Mouse (Mus musculus): Measurements from ENCODE around the gene Mier1.

Gene Mier1

GRCm38 (mm10) chr4:103171256-103171655 lies 57.1 kb downstream of the Mier1 start:
- no peak for DNase-seq

- DNase-seq, result no peak
Observed at GRCm38 (mm10) chr4:103173507-103173906, 59.3 kb downstream of the Mier1 start.

- DNase-seq, result no peak
Observed at GRCm38 (mm10) chr4:103174001-103174400, 59.8 kb downstream of the Mier1 start.

DNA sequence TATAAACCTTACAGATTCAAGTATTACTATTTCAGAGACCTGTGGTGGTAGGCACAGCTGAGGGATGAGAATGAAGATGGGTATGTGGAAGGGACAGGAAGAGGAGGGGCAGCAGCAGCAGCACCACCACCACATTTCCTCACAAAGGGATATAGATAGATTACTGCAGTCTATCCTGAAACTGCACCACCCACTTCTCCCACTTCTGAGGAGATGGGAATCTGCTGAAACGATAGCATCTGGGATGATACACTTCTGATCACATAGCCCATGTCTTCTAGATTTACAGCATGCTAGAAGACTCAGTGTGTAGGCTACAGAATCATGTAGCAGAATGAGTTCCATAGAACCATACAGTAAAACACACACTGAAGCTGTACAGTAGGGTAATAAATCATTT lies 63.5 kb downstream of the Mier1 start:
- no peak for DNase-seq

DNA sequence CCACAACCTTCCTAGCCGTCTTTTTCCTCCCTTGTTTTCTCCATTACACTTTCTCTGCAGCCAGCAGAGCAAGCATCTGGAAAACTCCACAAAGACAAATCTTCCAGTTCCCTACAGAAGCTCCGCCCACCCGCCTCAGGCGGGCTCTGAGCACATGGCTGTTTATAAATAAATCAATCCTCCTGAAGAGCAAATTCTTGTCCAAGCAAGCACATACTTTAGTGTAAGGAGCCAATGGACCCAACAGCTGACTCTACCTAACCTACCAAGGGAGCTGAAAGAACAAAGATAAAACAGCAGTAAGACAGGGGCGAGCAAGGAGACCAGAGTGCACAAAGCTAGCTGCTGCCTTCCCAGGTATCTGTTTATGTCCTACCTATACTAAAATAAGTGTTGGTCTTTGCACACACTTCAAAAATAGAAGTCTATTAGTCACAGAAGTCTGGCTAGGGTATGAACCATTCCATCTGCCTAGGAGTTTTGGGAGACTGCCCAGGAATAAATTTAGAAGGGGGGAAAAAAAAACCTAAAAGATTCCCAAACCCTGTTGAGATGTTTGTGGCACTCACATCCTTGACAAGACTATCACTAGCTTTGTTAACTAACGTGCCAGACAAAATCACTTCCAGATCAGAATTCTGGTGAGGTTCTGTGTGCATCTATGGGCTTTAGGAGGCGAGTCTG lies 64.6 kb downstream of the Mier1 start:
- peak; percentile 65 for DNase-seq

- no peak for DNase-seq
Observed at GRCm38 (mm10) chr4:103179581-103179980, 65.4 kb downstream of the Mier1 start.

- no peak for DNase-seq
Observed at GRCm38 (mm10) chr4:103180300-103180888, 66.2 kb downstream of the Mier1 start.

- DNase-seq, result no peak
Observed at GRCm38 (mm10) chr4:103188786-103189640, 74.8 kb downstream of the Mier1 start.

GRCm38 (mm10) chr4:103192421-103192820 lies 78.2 kb downstream of the Mier1 start:
- no peak for DNase-seq

DNA sequence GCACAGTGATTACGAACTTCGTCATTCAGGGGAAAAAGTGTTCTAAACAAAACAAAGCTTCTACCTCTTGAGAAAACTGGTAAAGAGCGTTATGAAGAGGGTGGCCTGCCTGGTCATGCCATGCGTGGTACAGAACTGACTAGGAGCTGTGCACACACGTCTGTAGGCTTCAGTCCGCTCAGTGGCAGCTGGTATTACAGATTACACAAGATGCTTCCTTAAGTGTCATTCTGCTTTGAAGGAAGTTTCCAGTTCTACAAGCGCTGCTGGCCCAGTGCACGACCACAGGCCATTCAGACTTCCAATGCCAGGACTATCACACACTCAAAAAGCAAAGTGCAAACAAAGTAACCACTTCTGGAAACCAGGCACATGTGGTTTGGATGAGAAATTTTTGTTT lies 83.2 kb downstream of the Mier1 start:
- no peak for DNase-seq

GRCm38 (mm10) chr4:103199086-103199485 lies 84.9 kb downstream of the Mier1 start:
- no peak for DNase-seq

GRCm38 (mm10) chr4:103200046-103200445 lies 85.9 kb downstream of the Mier1 start:
- DNase-seq, result no peak

DNA sequence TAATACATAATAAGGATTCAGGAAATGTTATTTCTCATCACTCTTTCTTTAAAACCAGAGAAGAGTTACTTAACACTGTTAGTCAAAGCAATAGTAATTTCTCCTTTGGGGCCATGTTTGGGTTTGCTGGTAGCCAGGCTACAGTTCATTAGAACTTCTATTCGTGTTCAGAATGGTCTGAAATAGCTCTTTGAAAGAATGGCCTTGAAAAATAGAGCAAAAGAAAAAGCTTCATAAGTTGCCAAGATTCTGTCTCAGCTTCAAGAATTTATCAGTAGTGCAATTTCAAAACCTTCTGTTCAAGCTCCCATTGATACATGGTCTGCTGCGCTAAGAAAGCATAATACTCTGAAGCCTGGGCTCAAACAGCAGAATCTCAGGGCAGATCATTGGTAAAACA lies 89.5 kb downstream of the Mier1 start:
- no peak for DNase-seq

DNA sequence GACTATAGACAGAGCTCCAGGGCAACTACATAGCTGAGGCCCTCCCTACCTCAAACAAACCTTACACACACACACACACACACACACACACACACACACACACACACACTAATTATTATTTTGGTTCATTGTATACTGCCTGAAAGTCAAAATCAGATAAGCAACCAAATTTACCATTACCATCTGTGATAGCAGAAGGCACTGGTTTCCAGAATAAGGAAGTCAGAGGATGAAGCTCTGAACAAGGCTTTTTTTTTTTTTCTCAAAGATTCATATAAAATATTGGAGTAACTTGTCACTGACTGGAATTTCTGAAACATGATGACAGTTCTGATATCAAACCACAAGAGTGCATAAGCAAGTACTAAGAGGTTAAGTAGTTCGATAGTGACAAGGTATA lies 94.4 kb downstream of the Mier1 start:
- DNase-seq, result no peak

DNA sequence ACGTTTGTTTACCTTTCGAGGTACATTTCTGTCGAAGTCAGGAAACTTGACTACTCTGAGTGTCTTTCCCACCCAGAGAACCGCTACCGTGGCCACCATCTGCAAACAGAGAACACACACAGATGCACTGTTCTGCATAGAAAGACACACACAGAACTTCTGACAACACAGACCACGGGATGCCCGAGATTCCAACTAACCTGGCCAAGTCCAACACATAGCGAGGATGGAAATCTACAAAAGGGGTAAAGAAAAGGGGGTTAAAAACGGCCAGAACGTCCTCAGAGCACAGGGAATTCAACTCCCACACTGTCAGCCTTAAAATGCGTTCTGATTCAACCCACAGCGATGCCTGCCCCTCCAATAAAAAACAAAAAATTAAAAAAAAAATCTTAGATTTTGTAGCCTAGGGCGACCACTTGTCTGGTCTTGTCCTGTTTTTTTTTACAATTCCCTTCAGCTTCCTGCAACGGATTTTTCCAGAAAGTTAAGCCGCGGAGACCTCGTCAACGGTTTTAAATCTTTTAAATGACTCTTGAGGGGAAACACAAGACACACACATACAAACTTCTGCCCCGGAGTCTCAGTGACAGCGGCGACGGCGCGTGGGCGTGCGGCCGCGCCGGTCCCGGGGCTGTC lies 99.8 kb downstream of the Mier1 start:
- peak; percentile 11 for DNase-seq

- DNase-seq, result peak; percentile 72
Observed at GRCm38 (mm10) chr4:103214498-103214924, 100.3 kb downstream of the Mier1 start.
